Mouse (Mus musculus): Measurements from ENCODE around the gene Smyd4.

DNA sequence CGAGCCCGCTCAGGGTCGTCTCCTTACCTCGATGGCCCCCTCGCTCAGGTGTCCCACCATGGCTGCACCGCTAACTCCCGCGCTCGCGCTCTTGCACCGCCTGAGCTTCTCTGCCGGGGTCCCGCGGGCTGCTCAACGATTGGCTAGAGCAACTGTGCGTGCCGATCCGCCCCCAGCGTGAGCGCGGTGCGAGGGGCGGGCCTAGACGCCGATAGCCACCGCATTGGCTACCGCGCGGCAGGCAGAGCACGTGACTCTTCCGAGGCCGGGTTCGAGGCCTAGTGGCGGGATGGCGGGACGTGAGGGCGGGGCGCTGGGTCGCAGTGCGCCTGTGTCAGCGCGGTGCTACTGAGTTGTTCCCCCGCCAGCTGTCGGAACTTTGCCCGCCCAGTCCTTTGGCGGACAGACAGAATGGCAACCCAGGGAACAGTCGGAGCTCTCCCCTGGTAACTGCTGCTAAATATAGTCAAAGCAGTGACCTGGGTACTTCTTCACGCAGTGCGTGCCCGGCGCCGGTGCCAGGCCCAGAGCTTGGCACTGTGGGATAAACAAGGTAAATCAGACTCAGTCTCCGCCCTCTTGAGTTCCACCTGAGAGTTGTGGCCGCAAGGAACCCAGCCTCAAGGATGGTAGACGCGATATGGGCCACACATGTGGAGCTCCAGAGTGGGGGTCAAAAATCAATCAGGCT lies at the start of gene Smyd4, which contains the start of gene Rpa1:
- TF ChIP-seq CTCF (conservative IDR thresholded peaks at IDR 0.05; ENCODE audit: low read length) (no peak), NANOG (IDR thresholded peaks at IDR 0.05; ENCODE audit: borderline replicate concordance, low read length) (no peak)
